Mouse (Mus musculus) testis, postnatal 10 days (tissue): ENCODE data around the gene Trim9.

Experiments
- DNase-seq: peaks from one replicate; pipeline ENCODE4 v3.0.0; 2021; ENCODE audit warnings: low spot score

Gene Trim9

GRCm38 (mm10) chr12:70326393-70326792 is 21.0 kb downstream of the Trim9 start:
- DNase-seq = no peak

GRCm38 (mm10) chr12:70325826-70326225 is 21.6 kb downstream of the Trim9 start:
- DNase-seq = no peak

- no peak for DNase-seq
Observed at GRCm38 (mm10) chr12:70322790-70323189, 24.6 kb downstream of the Trim9 start.

GRCm38 (mm10) chr12:70316147-70316546 is 31.3 kb downstream of the Trim9 start:
- DNase-seq = no peak

GRCm38 (mm10) chr12:70307881-70308280 is 39.5 kb downstream of the Trim9 start:
- no peak for DNase-seq

GRCm38 (mm10) chr12:70307062-70307461 is 40.4 kb downstream of the Trim9 start:
- DNase-seq = no peak

- no peak for DNase-seq
Observed at GRCm38 (mm10) chr12:70304014-70304413, 43.4 kb downstream of the Trim9 start.

- DNase-seq = no peak
Observed at GRCm38 (mm10) chr12:70303525-70303924, 43.9 kb downstream of the Trim9 start.

- DNase-seq = no peak
Observed at GRCm38 (mm10) chr12:70302022-70302720, 45.2 kb downstream of the Trim9 start.

GRCm38 (mm10) chr12:70293927-70294684 is 53.3 kb downstream of the Trim9 start:
- no peak for DNase-seq

GRCm38 (mm10) chr12:70293165-70293926 is 54.1 kb downstream of the Trim9 start:
- DNase-seq = no peak

GRCm38 (mm10) chr12:70285521-70285920 is 61.9 kb downstream of the Trim9 start:
- DNase-seq = no peak

- no peak for DNase-seq
Observed at GRCm38 (mm10) chr12:70284979-70285378, 62.4 kb downstream of the Trim9 start.

- DNase-seq = no peak
Observed at GRCm38 (mm10) chr12:70283116-70283731, 64.2 kb downstream of the Trim9 start.

GRCm38 (mm10) chr12:70280930-70281329 is 66.5 kb downstream of the Trim9 start:
- no peak for DNase-seq

- DNase-seq = no peak
Observed at GRCm38 (mm10) chr12:70280381-70280780, 67.0 kb downstream of the Trim9 start.

- DNase-seq = no peak
Observed at GRCm38 (mm10) chr12:70277071-70277939, 70.1 kb downstream of the Trim9 start.

- no peak for DNase-seq
Observed at GRCm38 (mm10) chr12:70269724-70270123, 77.7 kb downstream of the Trim9 start.

- DNase-seq = no peak
Observed at GRCm38 (mm10) chr12:70267314-70267713, 80.1 kb downstream of the Trim9 start.

- no peak for DNase-seq
Observed at GRCm38 (mm10) chr12:70266494-70266931, 80.9 kb downstream of the Trim9 start.

GRCm38 (mm10) chr12:70263721-70264120 is 83.7 kb downstream of the Trim9 start:
- no peak for DNase-seq
